ENCODE assay signal across 7 mouse cellular contexts in the genomic region with DNA sequence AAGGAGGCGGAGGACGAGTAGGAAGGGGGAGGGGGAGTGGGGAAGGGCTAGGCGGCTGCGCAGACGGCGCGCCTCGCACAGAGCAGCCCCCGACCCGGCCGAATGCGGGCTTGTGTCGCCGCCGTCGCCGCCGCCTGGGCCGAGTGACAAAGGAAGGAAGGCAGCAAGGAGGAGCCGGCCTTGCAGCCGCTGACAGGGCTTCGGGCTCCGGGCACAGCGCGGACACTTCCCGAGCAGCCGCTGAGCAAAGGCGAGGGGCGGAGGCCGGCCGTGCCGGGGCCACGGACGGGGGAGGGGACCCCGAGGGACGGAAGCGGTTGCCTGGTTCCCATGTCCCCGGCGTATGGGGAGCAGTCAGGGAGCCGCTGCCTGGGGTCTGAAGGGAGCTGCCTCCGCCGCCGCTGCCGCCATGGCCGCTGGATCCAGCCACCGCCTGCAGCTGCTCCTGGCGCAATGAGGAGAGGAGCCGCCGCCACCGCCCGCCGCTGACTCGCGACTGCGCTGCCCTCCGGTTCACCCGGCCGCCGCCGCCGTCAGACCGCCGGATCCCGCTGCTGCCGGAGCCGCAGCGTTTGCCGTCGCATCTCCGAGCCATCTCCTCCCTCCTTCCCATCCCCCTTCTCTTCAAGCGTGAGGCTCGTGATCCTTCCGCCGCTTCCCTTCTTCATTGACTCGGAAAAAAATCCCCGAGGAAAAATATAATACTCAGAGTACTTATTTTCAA. TPM values are rescaled to one million over a fixed set of nuclear protein-coding genes. Genes with fewer than 3 reads are reported as not detected.
DNase-seq lines count a peak whose midpoint lies in the region; ATAC-seq and TF ChIP-seq lines count a peak whose summit lies in the region.

No protein-coding gene starts in this region.

- WGBS in forebrain, postnatal 0 days: 2% methylated on average over 73 of the region's 76 CpGs
- whole genome bisulfite sequencing in liver, embryonic 15.5 days (ENCODE audit: insufficient replicate concordance): under 1% methylated on average over 74 of the region's 76 CpGs
- under 1% methylated on average over 63 of the region's 76 CpGs for WGBS in stomach, embryonic 14.5 days

- 0 out of 2 replicates have a peak, but pooled peaks have one; percentile 0 for ATAC-seq in forebrain, postnatal 0 days
- no peak; the same call in 1 of the 2 replicates for ATAC-seq in liver, embryonic 15.5 days (ENCODE audit: insufficient read depth)
- ATAC-seq in stomach, embryonic 14.5 days (ENCODE audit: insufficient number of reproducible peaks, insufficient read depth, low FRiP score, low read depth): peak; percentile 8; the same call in 1 of the 2 replicates

- DNase-seq in right cerebral cortex, adult 18-20 months: peak; percentile 67
- DNase-seq in right cerebral cortex, postnatal 14 days: no peak
- peak; percentile 81 for DNase-seq in forebrain, postnatal 0 days
- no peak for DNase-seq in adrenal gland, adult 18-20 months (ENCODE audit: low spot score in 2 of 2)

- H3K27ac ChIP-seq in brown adipose tissue, adult 24 weeks (replicated peaks; ENCODE audit: low read depth, low read length): peak overlapping the region; percentile 85
- peak overlapping the region; percentile 100 for H3K27ac ChIP-seq in forebrain, postnatal 0 days (ENCODE audit: low read depth, low read length)
- H3K27ac ChIP-seq in liver, embryonic 15.5 days (replicated peaks): peak overlapping the region; percentile 99
- peak overlapping the region; percentile 100 for H3K27ac ChIP-seq in stomach, embryonic 14.5 days (ENCODE audit: low read length)

- peak overlapping the region; percentile 98 for H3K9ac ChIP-seq in forebrain, postnatal 0 days
- peak overlapping the region; percentile 93 for H3K9ac ChIP-seq in liver, embryonic 15.5 days
- peak overlapping the region; percentile 98 for H3K9ac ChIP-seq in stomach, embryonic 14.5 days (replicated peaks; ENCODE audit: low read depth, low read length)

- TF ChIP-seq CTCF in forebrain, postnatal 0 days (IDR thresholded peaks at IDR 0.05; ENCODE audit: low read depth): no peak; the same call in 1 of the 2 replicates

- H3K4me3 ChIP-seq in brown adipose tissue, adult 24 weeks (ENCODE audit: insufficient read depth, low read depth, low read length): peak overlapping the region; percentile 80
- peak overlapping the region; percentile 99 for H3K4me3 ChIP-seq in forebrain, postnatal 0 days (ENCODE audit: low read depth, low read length)
- peak overlapping the region; percentile 85 for H3K4me3 ChIP-seq in liver, embryonic 15.5 days (replicated peaks)
- H3K4me3 ChIP-seq in stomach, embryonic 14.5 days (ENCODE audit: low read depth, low read length): peak overlapping the region; percentile 88

- no peaks in the 10 kb centered on the region for H3K36me3 ChIP-seq in forebrain, postnatal 0 days (ENCODE audit: insufficient read depth)
- H3K36me3 ChIP-seq in liver, embryonic 15.5 days (replicated peaks): 0 out of 2 replicates have a peak, but pooled peaks cover 8% of the 10 kb centered on the region
- H3K36me3 ChIP-seq in stomach, embryonic 14.5 days (ENCODE audit: control insufficient read depth, insufficient read depth, low read length): no peaks in the 10 kb centered on the region

- no peaks in the 10 kb centered on the region for H3K27me3 ChIP-seq in forebrain, postnatal 0 days (ENCODE audit: insufficient read depth, low read length)
- H3K27me3 ChIP-seq in liver, embryonic 15.5 days: no peaks in the 10 kb centered on the region
- H3K27me3 ChIP-seq in stomach, embryonic 14.5 days (ENCODE audit: control insufficient read depth, insufficient read depth, low read length): no peaks in the 10 kb centered on the region

- H3K9me3 ChIP-seq in forebrain, postnatal 0 days (ENCODE audit: low read length): no peaks in the 10 kb centered on the region
- no peaks in the 10 kb centered on the region for H3K9me3 ChIP-seq in liver, embryonic 15.5 days (replicated peaks)
- no peaks in the 10 kb centered on the region for H3K9me3 ChIP-seq in stomach, embryonic 14.5 days (ENCODE audit: control insufficient read depth, low read depth, low read length)

- H3K4me1 ChIP-seq in brown adipose tissue, adult 24 weeks (ENCODE audit: control insufficient read depth, insufficient read depth, insufficient read length, low read length): peaks cover 9% of the 10 kb centered on the region; the same call in 1 of the 2 replicates
- H3K4me1 ChIP-seq in forebrain, postnatal 0 days (ENCODE audit: insufficient read depth): peaks cover 16% of the 10 kb centered on the region; the same call in 1 of the 2 replicates
- H3K4me1 ChIP-seq in liver, embryonic 15.5 days (replicated peaks): peaks cover 40% of the 10 kb centered on the region
- peaks cover 19% of the 10 kb centered on the region; the same call in 1 of the 2 replicates for H3K4me1 ChIP-seq in stomach, embryonic 14.5 days (ENCODE audit: control insufficient read depth, insufficient read depth, low read length)

- H3K4me2 ChIP-seq in forebrain, postnatal 0 days (ENCODE audit: low read depth): peak overlapping the region; percentile 75
- H3K4me2 ChIP-seq in liver, embryonic 15.5 days: peak overlapping the region; percentile 93
- peak overlapping the region; percentile 53 for H3K4me2 ChIP-seq in stomach, embryonic 14.5 days (replicated peaks; ENCODE audit: low read depth, low read length)

RNA-seq across cellular contexts. Expression of gene Gsk3b, which starts 0.8 kb away (rescaled TPM):
- polyA plus RNA-seq in brown adipose tissue, adult 24 weeks (2012; ENCODE audit: insufficient read depth, insufficient read length, missing spikeins): 32.5 and 47.5 TPM in 2 replicates
- 97.8 and 132 TPM in 2 replicates for total RNA-seq in forebrain, postnatal 0 days (2014; rRNA removed)
- polyA plus RNA-seq in forebrain, postnatal 0 days (2015; fragmentation: Nextera tagmentation; extraction: Ambion mirVana): 86.1 and 141 TPM in 2 replicates
- 10.7 and 11.3 TPM in 2 replicates for polyA plus RNA-seq in liver, embryonic 15.5 days (2015; fragmentation: Nextera tagmentation; extraction: Ambion mirVana)
- 80.0 and 81.2 TPM in 2 replicates for polyA plus RNA-seq in stomach, embryonic 14.5 days (2014; fragmentation: Nextera tagmentation; extraction: Ambion mirVana)
- 10 to 100 TPM; 57.1 to 70.4 TPM for total RNA-seq in adrenal gland, adult 18-20 months (2021)

Comparison
In these comparisons a context has a peak if more than half of its experiments do, and no peak if none do; other contexts are left out.
1. DNase-seq: peak in right cerebral cortex, adult 18-20 months (single experiment) and forebrain, postnatal 0 days (single experiment); none in right cerebral cortex, postnatal 14 days (single experiment) and adrenal gland, adult 18-20 months (0 of 2).
2. Peak in every context shown above with its lines, with median percentiles within 50 percentile points of each other: H3K27ac ChIP-seq, H3K4me3 ChIP-seq, H3K4me2 ChIP-seq and H3K9ac ChIP-seq.